Mouse (Mus musculus): ENCODE results near the gene Gm42906.

- TF ChIP-seq CTCF (IDR thresholded peaks at IDR 0.05; ENCODE audit: extremely low read depth, insufficient read depth, low read length), result no peak
- no peak for TF ChIP-seq POLR2A (IDR thresholded peaks at IDR 0.05; ENCODE audit: extremely low read depth, insufficient read depth, low read length)
These were observed 21.7 kb downstream of the Gm42906 start for GRCm38 (mm10) chr5:151406276-151406675.
